Mouse (Mus musculus) retina, postnatal 1 day (tissue): ENCODE data around the gene Kctd8.
"Not testable (repeated sequence)": the region's sequence is repeated elsewhere in the genome, so short reads cannot be mapped to it uniquely, and the experiment has no call there.

Experiments used
- DNase-seq: peaks from one replicate; pipeline ENCODE4 v3.0.0-alpha.2; 2012

Gene Kctd8

GRCm38 (mm10) chr5:69340919-69341801, at the start of gene Kctd8:
Kctd8 (minus strand) TSS chr5:69341679.
- DNase-seq: peak; percentile 94

GRCm38 (mm10) chr5:69379072-69379471, 37.6 kb upstream of the Kctd8 start:
- DNase-seq: no peak

- DNase-seq: peak; percentile 80
Measured at GRCm38 (mm10) chr5:69350596-69350995, 9.1 kb upstream of the Kctd8 start.

GRCm38 (mm10) chr5:69340102-69340918, 1.2 kb downstream of the Kctd8 start:
- peak; percentile 83 for DNase-seq

GRCm38 (mm10) chr5:69339623-69339970, 1.9 kb downstream of the Kctd8 start:
- peak; percentile 41 for DNase-seq

GRCm38 (mm10) chr5:69338916-69339622, 2.4 kb downstream of the Kctd8 start:
- peak; percentile 41 for DNase-seq

- DNase-seq: peak; percentile 92
Measured at GRCm38 (mm10) chr5:69327561-69327960, 13.9 kb downstream of the Kctd8 start.

- peak; percentile 81 for DNase-seq
Measured at GRCm38 (mm10) chr5:69324566-69325230, 16.8 kb downstream of the Kctd8 start.

GRCm38 (mm10) chr5:69312611-69313010, 28.9 kb downstream of the Kctd8 start:
- DNase-seq: no peak

GRCm38 (mm10) chr5:69301665-69302064, 39.8 kb downstream of the Kctd8 start:
- DNase-seq: no peak

- DNase-seq: peak; percentile 4
Measured at GRCm38 (mm10) chr5:69292353-69292752, 49.1 kb downstream of the Kctd8 start.

- no peak for DNase-seq
Measured at GRCm38 (mm10) chr5:69284359-69284758, 57.1 kb downstream of the Kctd8 start.

- no peak for DNase-seq
Measured at GRCm38 (mm10) chr5:69252366-69252765, 89.1 kb downstream of the Kctd8 start.

GRCm38 (mm10) chr5:69241931-69242330, 99.5 kb downstream of the Kctd8 start:
- no peak for DNase-seq

- no peak for DNase-seq
Measured at GRCm38 (mm10) chr5:69233560-69233959, 107.9 kb downstream of the Kctd8 start.

GRCm38 (mm10) chr5:69231649-69232048, 109.8 kb downstream of the Kctd8 start:
- not testable (repeated sequence) for DNase-seq

GRCm38 (mm10) chr5:69227147-69227546, 114.3 kb downstream of the Kctd8 start:
- no peak for DNase-seq

- no peak for DNase-seq
Measured at GRCm38 (mm10) chr5:69222608-69223007, 118.9 kb downstream of the Kctd8 start.

- peak; percentile 80 for DNase-seq
Measured at GRCm38 (mm10) chr5:69215216-69215615, 126.3 kb downstream of the Kctd8 start.

GRCm38 (mm10) chr5:69209401-69209800, 132.1 kb downstream of the Kctd8 start:
- peak; percentile 66 for DNase-seq

- no peak for DNase-seq
Measured at GRCm38 (mm10) chr5:69207713-69208112, 133.8 kb downstream of the Kctd8 start.

- DNase-seq: peak; percentile 70
Measured at GRCm38 (mm10) chr5:69159897-69160509, 181.5 kb downstream of the Kctd8 start.
